Mouse (Mus musculus) G1E (cell line): ENCODE measurements around the gene Arnt.

ENCODE experiments used
- CTCF ChIP-seq: IDR thresholded peaks from 2 replicates; pipeline ENCODE4 v1.5.1; 2012; ENCODE audit warnings: low read depth, low read length, inconsistent platforms, mixed read lengths
- GATA1 ChIP-seq: IDR thresholded peaks from 2 replicates; pipeline ENCODE4 v1.6.1; 2012; ENCODE audit warnings: borderline replicate concordance, low read length, inconsistent platforms, mixed read lengths
- POLR2AphosphoS5 ChIP-seq: IDR thresholded peaks from 2 replicates; pipeline ENCODE4 v1.6.1; 2012; ENCODE audit warnings: low read depth, low read length, inconsistent platforms; ENCODE audit not compliant: insufficient replicate concordance
- TAL1 ChIP-seq: conservative IDR thresholded peaks from 2 replicates; pipeline ENCODE4 v1.6.1; 2012; ENCODE audit warnings: low read depth, low read length, inconsistent platforms, mixed read lengths

GRCm38 (mm10) chr3:95459381-95459780 lies 25.2 kb downstream of the Arnt start:
- no peak for TF ChIP-seq CTCF
- TF ChIP-seq GATA1, result no peak
- no peak for TF ChIP-seq POLR2AphosphoS5
- no peak for TF ChIP-seq TAL1
